Mouse (Mus musculus): Measurements from ENCODE around the gene Galk2.

The Galk2 gene

DNA sequence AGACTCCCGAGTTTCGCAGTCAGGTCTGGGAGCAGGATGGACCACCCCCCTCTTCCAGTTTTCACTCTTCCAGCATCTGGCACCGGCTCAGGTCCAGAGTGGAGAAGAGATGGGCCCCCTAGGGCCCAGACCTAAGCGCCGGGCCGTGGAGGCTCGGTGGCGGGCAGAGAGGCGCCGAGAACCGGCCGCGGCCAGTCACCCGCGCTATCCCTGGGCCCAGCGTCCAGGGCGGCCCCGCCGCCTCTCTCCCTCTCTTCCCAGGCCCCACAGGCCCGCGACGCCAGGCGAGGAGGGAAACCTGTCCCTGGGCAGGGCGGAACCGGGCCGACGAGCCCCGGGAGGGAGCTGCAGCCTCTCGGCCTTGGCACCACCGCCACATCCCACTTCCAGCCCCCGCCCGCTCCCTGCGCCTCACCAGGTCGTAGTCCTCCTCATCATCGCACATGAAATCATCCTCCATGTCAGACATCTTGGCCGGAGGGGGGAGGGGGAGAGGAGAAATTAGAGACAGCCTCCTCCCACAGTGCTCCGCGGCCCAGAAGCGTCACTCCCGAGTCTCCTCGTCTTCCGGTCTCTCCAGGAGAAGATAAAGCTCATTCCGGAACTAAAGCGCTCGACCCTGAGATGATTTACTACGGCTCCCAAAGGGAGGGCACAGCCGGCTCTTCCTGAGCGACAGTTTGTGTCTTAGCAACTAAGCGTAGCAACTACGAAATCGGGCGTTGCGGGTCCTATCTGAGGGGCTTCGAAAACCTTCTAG lies at the start of gene Galk2, which contains the start of gene Cops2:
TSS of gene Galk2 (plus strand) at position 589 of the 760 bp plus-strand sequence.
TSS of gene Cops2 (minus strand) at position 619 of the 760 bp plus-strand sequence.
- peak; percentile 94 for DNase-seq

- DNase-seq: no peak
These were observed 49.4 kb upstream of the Galk2 start for GRCm38 (mm10) chr2:125809551-125809950.

- DNase-seq: no peak
These were observed 47.6 kb upstream of the Galk2 start for GRCm38 (mm10) chr2:125811332-125811731.

DNA sequence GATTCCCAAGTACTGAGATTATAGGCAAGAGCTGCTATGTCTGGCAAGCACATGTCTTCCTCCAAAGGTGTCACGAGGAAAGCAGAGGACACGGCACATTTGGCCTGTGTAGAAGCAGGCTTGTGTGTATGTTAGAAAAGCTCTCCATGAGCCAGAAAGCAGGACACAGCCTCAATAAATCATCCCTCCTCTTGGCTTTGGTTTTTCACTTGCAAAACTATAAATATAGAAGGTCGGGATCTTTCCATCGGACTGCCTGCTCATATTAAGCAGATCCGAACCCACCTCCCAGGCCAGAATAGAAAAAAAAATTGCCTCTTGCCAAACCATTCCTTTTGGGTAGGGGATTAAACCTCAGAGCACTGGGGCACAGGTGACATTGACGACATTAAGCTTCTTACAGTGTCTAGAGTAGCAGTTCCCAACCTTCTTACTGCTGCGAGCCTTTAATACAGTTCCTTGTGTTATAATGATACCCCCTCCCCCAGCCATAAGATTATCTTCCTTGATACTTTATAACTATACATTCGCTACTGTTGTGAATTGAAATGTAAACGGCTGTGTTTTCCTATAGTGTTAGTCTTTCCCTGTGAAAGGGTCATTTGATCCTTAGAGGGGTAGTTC lies 44.8 kb upstream of the Galk2 start:
- DNase-seq: no peak

DNA sequence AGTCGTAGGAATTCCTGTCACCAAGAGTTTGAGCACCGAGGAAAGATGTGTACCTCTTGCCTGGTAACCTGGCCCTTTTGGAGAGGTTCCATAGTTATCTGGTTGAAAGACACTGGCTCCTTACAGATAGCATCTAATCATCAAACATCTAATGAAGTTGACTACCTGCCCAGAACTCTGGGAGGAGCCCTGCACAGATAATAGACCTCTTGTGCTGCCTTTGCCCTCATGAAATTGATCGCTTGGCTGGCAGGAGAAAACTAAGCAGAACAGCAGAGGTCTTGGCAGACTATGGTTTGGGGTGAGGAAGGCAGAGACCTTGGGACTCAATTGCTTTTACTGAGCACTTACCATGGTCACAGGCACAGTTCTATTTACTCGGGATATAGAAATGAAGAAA lies 38.5 kb upstream of the Galk2 start:
- no peak for DNase-seq

DNA sequence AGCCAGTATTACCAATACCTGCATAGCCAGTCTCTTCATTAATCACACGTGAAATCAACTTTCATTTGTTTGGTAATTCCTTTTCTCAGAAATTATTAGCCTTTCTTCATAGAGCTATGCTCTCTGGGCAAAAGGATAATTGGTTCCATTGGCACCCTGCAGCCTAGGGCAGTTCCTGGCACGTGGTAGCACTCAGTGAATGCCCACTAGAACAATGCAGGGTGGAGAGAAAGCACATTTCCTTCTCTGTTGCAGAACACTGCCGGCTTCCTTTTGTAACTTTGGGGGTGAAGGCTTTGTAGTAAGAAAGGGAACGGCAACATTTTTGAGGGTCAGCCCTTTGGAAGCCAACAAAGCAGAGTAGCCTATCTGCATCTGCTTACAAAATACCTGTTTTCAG lies 32.7 kb upstream of the Galk2 start:
- no peak for DNase-seq

GRCm38 (mm10) chr2:125827898-125828297 lies 31.0 kb upstream of the Galk2 start:
- no peak for DNase-seq

GRCm38 (mm10) chr2:125829924-125830323 lies 29.0 kb upstream of the Galk2 start:
- DNase-seq: no peak

DNA sequence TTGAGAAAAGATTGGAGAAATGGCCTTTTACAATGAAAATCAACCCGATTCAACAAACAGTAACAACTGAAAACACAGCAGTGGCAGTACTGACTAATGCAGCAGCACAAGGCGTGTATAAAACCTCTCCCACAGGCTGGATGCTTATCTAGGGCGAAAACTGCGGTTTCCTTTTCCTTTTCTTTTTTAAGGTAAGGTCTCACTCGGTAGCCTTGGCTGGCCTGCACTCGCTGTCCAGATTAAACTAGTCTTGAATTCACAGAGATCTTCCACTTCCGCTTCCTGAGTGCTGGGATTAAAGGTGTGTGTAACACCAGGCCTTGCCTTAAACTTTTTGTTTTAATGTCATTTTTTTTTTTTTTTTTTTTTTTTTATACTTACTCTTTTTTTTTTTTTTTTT lies 20.8 kb upstream of the Galk2 start:
- no peak for DNase-seq

GRCm38 (mm10) chr2:125838708-125839284 lies 20.1 kb upstream of the Galk2 start:
- DNase-seq: no peak

DNA sequence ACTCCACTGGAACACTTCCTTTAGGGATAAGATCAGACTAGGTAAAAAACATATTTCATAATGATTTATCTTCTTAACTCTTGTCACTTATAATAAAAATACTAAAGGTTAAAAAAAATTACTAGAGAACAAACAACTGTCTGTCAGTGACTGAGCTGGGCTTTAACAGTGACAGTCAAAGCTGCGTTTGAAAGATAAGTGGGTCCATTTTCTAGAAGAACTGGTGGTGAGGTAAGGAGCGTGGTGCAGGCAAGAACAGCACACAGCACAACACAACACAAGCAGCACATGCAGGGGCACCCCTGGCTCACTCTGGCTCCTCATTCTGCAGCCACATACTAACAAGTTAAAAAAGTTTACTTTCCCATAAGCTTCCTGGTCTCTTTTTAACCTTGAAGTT lies 7.7 kb upstream of the Galk2 start:
- no peak for DNase-seq

- DNase-seq: no peak
These were observed 1.2 kb upstream of the Galk2 start for GRCm38 (mm10) chr2:125857707-125858106.

GRCm38 (mm10) chr2:125863799-125864198 lies 4.9 kb downstream of the Galk2 start:
- DNase-seq: no peak

DNA sequence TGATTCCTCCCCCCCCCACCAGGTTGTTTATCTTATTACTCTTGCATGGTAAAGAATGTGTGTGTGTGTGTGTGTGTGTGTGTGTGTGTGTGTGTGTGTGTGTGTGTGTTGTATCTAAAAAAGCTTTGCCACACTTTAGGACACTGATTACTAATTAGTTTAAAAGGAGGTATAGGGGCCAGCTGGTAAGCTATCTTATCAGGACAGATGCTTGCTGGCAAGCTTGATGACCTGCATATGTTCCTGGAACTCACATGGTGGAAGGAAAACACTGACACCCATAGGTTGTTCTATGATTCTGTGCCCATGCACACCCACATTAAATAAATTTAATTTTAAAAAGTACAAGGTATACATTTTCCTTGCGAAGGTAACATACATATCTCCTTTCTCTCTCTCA lies 5.6 kb downstream of the Galk2 start:
- DNase-seq: no peak

GRCm38 (mm10) chr2:125865585-125865984 lies 6.7 kb downstream of the Galk2 start:
- no peak for DNase-seq

- peak; percentile 67 for DNase-seq
These were observed 7.3 kb downstream of the Galk2 start for GRCm38 (mm10) chr2:125866058-125866740.

DNA sequence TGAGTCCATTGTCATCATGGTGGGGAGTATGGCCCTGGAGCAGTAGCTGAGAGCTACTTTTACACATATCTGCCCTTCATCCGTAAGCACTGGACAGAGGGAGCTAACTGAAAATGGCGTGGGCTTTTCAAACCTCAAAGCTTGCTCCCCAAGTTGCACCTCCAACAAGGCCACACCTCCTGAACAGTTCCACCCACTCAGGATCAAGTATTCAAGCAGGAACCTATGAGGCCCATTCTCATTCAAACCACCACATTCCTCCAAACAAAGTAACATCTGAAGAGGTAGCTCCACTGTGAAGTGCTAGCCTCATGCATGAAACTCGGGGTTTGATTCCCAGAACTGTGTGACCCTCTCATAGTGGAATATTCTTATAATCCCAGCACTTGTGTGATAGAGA lies 9.4 kb downstream of the Galk2 start:
- DNase-seq: no peak

GRCm38 (mm10) chr2:125870159-125870558 lies 11.2 kb downstream of the Galk2 start:
- no peak for DNase-seq

DNA sequence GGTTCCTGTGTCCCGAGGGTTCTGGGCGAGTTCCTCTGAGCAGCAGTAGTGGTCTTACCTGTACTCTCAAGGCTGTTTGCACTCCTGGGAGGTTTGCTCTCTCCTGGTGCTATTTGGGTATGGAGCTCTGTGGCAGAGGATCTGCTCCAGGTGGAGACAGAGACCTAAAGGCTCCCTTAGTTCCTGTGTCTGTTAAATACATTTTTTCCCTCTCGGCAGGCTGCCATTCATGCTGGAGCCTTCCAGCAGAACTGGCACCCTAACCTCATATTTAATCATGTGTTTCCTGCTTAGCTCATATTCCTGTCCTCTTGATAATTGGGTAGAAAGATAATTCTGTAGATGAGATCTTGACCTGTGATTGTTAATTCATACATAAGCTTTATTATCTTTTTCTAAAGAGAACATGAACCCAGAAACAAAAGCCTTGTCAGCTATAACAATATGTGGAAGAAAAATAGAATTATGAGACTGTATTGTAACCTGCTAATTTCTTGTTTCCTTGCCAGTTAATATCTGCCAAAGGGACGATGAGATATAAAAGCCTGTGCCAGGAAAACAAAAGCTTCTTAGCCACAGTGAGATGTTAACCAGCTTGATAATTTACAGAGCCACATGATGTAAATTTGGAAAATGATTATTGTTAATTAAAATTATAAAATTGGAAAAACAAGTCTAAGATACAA lies 27.1 kb downstream of the Galk2 start:
- no peak for DNase-seq

DNA sequence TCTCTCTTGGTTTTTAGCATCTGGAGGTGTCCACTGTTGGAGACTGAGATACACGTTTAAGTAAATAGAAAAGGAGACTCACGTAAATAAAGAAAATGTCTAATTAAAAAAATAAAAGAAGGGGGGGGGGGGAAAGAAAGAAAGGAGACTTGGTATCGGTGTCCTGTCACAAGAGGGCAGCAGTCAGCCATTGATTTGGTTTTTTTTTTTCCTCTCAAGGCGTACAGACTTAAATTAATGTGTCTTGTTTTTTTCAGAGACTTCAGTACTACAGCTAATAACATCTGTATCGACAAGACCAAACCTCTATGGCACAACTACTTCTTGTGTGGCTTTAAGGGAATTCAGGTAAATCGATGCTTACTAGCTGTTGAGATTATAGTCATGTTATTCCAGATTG lies 34.2 kb downstream of the Galk2 start:
- DNase-seq: no peak

DNA sequence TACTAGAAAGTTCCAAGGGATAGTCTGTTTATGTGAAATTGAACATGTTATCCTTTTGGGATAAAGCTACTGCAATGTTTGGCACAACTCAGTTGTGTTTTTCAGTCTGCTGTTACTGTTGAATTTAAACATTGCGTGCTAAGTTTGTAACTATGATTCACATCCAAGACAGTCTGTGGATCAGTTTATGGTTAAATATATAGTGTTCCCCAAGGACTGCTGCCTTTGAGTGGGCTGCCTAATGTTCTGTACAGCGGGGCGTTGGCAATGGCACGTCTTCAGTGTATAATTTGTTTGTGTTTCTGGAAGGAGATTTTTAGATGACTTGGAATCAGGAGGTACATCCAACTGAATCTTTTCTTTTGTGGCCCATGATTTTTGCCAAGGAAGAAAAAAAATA lies 36.2 kb downstream of the Galk2 start:
- DNase-seq: no peak

- no peak for DNase-seq
These were observed 37.4 kb downstream of the Galk2 start for GRCm38 (mm10) chr2:125896355-125896754.

DNA sequence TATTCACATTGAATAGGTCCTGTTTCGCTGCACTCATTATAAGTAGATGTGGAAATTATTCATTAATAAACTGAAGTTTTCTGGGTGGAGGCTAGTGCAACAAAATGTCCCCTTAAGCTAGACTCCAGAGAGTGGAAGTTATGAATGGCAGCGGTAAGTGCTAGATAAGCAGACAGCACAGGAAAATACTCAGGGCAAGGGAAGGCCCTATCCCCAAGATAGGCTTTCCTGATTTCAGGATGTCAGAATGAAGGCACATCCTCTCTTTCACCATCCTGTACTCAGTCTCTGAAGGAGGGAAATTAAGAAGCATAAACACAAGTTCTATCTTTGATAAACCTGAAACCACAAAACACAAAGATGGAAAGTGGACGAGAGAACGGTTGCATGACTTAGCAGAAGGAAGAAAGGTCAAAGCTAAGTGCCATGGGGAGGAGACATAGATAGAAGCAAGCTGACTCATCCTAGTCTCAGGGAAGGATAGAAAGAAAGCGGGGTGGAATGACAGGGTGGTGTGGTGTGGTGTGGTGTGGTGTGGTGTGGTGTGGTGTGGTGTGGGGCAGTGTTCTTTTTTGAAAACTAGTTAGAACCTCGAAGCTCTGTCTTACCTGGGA lies 42.0 kb downstream of the Galk2 start:
- DNase-seq: no peak
